Mouse (Mus musculus) hindbrain, embryonic 11.5 days (tissue): ENCODE data around the gene Plxdc1. TPM values are rescaled to one million over a fixed set of nuclear protein-coding genes. Genes with fewer than 3 reads are reported as not detected.

Experiments used
- ATAC-seq: fragments of 200-750 bp; cut with Nextera tagmentation; 2 replicates; pipeline ENCODE4 v1.8.0; 2017; ENCODE audit warnings: mild to moderate bottlenecking, moderate TSS enrichment, moderate library complexity; ENCODE audit not compliant: low FRiP score
- DNase-seq: peaks from one replicate; pipeline ENCODE4 v3.0.0-alpha.2; 2015; ENCODE audit warnings: low spot score
- H3K27ac ChIP-seq: fragments of 300-500 bp; sonication (generic); 2 replicates; pipeline ENCODE4 v1.5.1; 2014; ENCODE audit warnings: mild to moderate bottlenecking, low read depth, low read length
- H3K27me3 ChIP-seq: fragments of 300-500 bp; sonication (generic); 2 replicates; pipeline ENCODE4 v1.6.1; 2014; ENCODE audit warnings: mild to moderate bottlenecking, low read length, moderate library complexity, mixed read lengths; ENCODE audit not compliant: control insufficient read depth, insufficient read depth
- H3K36me3 ChIP-seq: fragments of 300-500 bp; sonication (generic); 2 replicates; pipeline ENCODE4 v1.6.1; 2014; ENCODE audit warnings: mild to moderate bottlenecking, low read length, moderate library complexity, mixed read lengths; ENCODE audit not compliant: control insufficient read depth, insufficient read depth
- H3K4me1 ChIP-seq: fragments of 300-500 bp; sonication (generic); replicated peaks from 2 replicates; pipeline ENCODE4 v1.6.1; 2014; ENCODE audit warnings: low read length, mixed read lengths; ENCODE audit not compliant: control insufficient read depth, insufficient read depth
- H3K4me2 ChIP-seq: fragments of 300-500 bp; sonication (generic); replicated peaks from 2 replicates; pipeline ENCODE4 v1.6.1; 2014; ENCODE audit warnings: mild to moderate bottlenecking, low read depth, low read length
- H3K4me3 ChIP-seq: fragments of 300-500 bp; sonication (generic); 2 replicates; pipeline ENCODE4 v1.5.1; 2014; ENCODE audit warnings: low read depth, low read length
- H3K9ac ChIP-seq: fragments of 300-500 bp; sonication (generic); 2 replicates; pipeline ENCODE4 v1.6.1; 2014; ENCODE audit warnings: low read depth, low read length
- H3K9me3 ChIP-seq: fragments of 300-500 bp; sonication (generic); 2 replicates; pipeline ENCODE4 v1.6.1; 2016; ENCODE audit warnings: low read length; ENCODE audit not compliant: control insufficient read depth
- WGBS: fragments of 180-500 bp; shearing (Covaris S2); extraction: QIAGEN DNeasy Blood & Tissue Kit; methylation state at CpG from one replicate; pipeline ENCODE4 v1.1.7; 2014; 5-methylcytosine and 5-hydroxymethylcytosine counted together
- polyA plus RNA-seq: library from polyadenylated mRNA; unstranded; fragments of >200 nt; fragmentation: Nextera tagmentation; extraction: Ambion mirVana; gene quantifications from 2 replicates; pipeline ENCODE4 v1.2.1, GENCODE M21; 2014

The Plxdc1 gene
- polyA plus RNA-seq, 1 experiment from 2014 or later: 0.28 TPM

- no peaks in the 10 kb centered on the region for H3K27me3 ChIP-seq
- ATAC-seq: no peak
- H3K36me3 ChIP-seq: no peaks in the 10 kb centered on the region
- DNase-seq: no peak
- no peak overlapping the region for H3K27ac ChIP-seq
- no peaks in the 10 kb centered on the region for H3K9me3 ChIP-seq
- H3K4me3 ChIP-seq: no peak overlapping the region
- H3K4me2 ChIP-seq: no peak overlapping the region
- no peak overlapping the region for H3K9ac ChIP-seq
- no peaks in the 10 kb centered on the region; the same call in 1 of the 2 replicates for H3K4me1 ChIP-seq
- 76% methylated on average over 5 of the region's 5 CpGs for WGBS
These were observed 8.4 kb downstream of the Plxdc1 start for GRCm38 (mm10) chr11:97977797-97978196.

- WGBS: 84% methylated on average over 5 of the region's 5 CpGs
- Histone ChIP-seq H3K9ac (no peak overlapping the region), H3K4me1 (no peaks in the 10 kb centered on the region), H3K4me3 (no peak overlapping the region), H3K27me3 (no peaks in the 10 kb centered on the region), H3K36me3 (no peaks in the 10 kb centered on the region), H3K27ac (no peak overlapping the region), H3K4me2 (no peak overlapping the region), H3K9me3 (no peaks in the 10 kb centered on the region)
- ATAC-seq (no peak), DNase-seq (no peak)
These were observed 11.5 kb downstream of the Plxdc1 start for GRCm38 (mm10) chr11:97974746-97975145.

GRCm38 (mm10) chr11:97974141-97974540 lies 12.1 kb downstream of the Plxdc1 start:
- Histone ChIP-seq H3K9ac (no peak overlapping the region), H3K4me1 (no peaks in the 10 kb centered on the region), H3K27me3 (no peaks in the 10 kb centered on the region), H3K36me3 (no peaks in the 10 kb centered on the region), H3K27ac (no peak overlapping the region), H3K4me2 (no peak overlapping the region), H3K4me3 (no peak overlapping the region), H3K9me3 (no peaks in the 10 kb centered on the region)
- DNase-seq (no peak), ATAC-seq (no peak)
- 88% methylated on average over 5 of the region's 5 CpGs for WGBS

- H3K36me3 ChIP-seq: no peaks in the 10 kb centered on the region
- no peak overlapping the region for H3K9ac ChIP-seq
- 72% methylated on average over 2 of the region's 2 CpGs for WGBS
- ATAC-seq (no peak), DNase-seq (no peak)
- H3K27ac ChIP-seq: no peak overlapping the region
- H3K27me3 ChIP-seq: no peaks in the 10 kb centered on the region
- H3K4me1 ChIP-seq: no peaks in the 10 kb centered on the region
- H3K4me2 ChIP-seq: no peak overlapping the region
- no peak overlapping the region for H3K4me3 ChIP-seq
- H3K9me3 ChIP-seq: no peaks in the 10 kb centered on the region
These were observed 13.8 kb downstream of the Plxdc1 start for GRCm38 (mm10) chr11:97972434-97972833.

GRCm38 (mm10) chr11:97971232-97971631 lies 15.0 kb downstream of the Plxdc1 start:
- ATAC-seq: no peak
- 44% methylated on average over 7 of the region's 7 CpGs for WGBS
- H3K27ac ChIP-seq: no peak overlapping the region

GRCm38 (mm10) chr11:97970771-97971170 lies 15.5 kb downstream of the Plxdc1 start:
- DNase-seq: no peak
- H3K27ac ChIP-seq: no peak overlapping the region
- no peaks in the 10 kb centered on the region for H3K9me3 ChIP-seq
- H3K4me3 ChIP-seq: no peak overlapping the region
- H3K9ac ChIP-seq: no peak overlapping the region
- no peaks in the 10 kb centered on the region for H3K4me1 ChIP-seq
- no peak overlapping the region for H3K4me2 ChIP-seq
- no peak for ATAC-seq
- no peaks in the 10 kb centered on the region for H3K36me3 ChIP-seq
- no peaks in the 10 kb centered on the region for H3K27me3 ChIP-seq
- WGBS: 81% methylated on average over 7 of the region's 7 CpGs

More at GRCm38 (mm10) chr11:97971232-97971631, 15.0 kb downstream of the Plxdc1 start:
- Histone ChIP-seq H3K9ac (no peak overlapping the region), H3K9me3 (no peaks in the 10 kb centered on the region), H3K27me3 (no peaks in the 10 kb centered on the region), H3K4me3 (no peak overlapping the region), H3K4me1 (no peaks in the 10 kb centered on the region), H3K36me3 (no peaks in the 10 kb centered on the region), H3K4me2 (no peak overlapping the region)
- DNase-seq: no peak

- no peak overlapping the region for H3K27ac ChIP-seq
- no peaks in the 10 kb centered on the region for H3K36me3 ChIP-seq
- ATAC-seq: no peak
- H3K4me3 ChIP-seq: no peak overlapping the region
- no peaks in the 10 kb centered on the region for H3K4me1 ChIP-seq
- no peak overlapping the region for H3K9ac ChIP-seq
- no peak overlapping the region for H3K4me2 ChIP-seq
- no peaks in the 10 kb centered on the region for H3K27me3 ChIP-seq
- 87% methylated on average over 5 of the region's 5 CpGs for WGBS
- H3K9me3 ChIP-seq: no peaks in the 10 kb centered on the region
- no peak for DNase-seq
These were observed 17.9 kb downstream of the Plxdc1 start for GRCm38 (mm10) chr11:97968385-97968784.

- WGBS: 30% methylated on average over 2 of the region's 2 CpGs
- Histone ChIP-seq H3K27me3 (no peaks in the 10 kb centered on the region), H3K4me2 (no peak overlapping the region), H3K9ac (no peak overlapping the region), H3K4me1 (no peaks in the 10 kb centered on the region), H3K9me3 (no peaks in the 10 kb centered on the region), H3K36me3 (no peaks in the 10 kb centered on the region), H3K27ac (no peak overlapping the region), H3K4me3 (no peak overlapping the region)
- no peak for DNase-seq
- no peak for ATAC-seq
These were observed 19.1 kb downstream of the Plxdc1 start for GRCm38 (mm10) chr11:97967114-97967513.

- Histone ChIP-seq H3K9ac (no peak overlapping the region), H3K9me3 (no peaks in the 10 kb centered on the region), H3K27ac (no peak overlapping the region), H3K27me3 (no peaks in the 10 kb centered on the region), H3K36me3 (no peaks in the 10 kb centered on the region), H3K4me2 (no peak overlapping the region), H3K4me1 (0 out of 2 replicates have a peak, but pooled peaks cover 2% of the 10 kb centered on the region), H3K4me3 (no peak overlapping the region)
- 81% methylated on average over 1 of the region's 1 CpGs for WGBS
- ATAC-seq (no peak), DNase-seq (no peak)
These were observed 25.3 kb downstream of the Plxdc1 start for GRCm38 (mm10) chr11:97960907-97961306.
